Mouse (Mus musculus): Measurements from ENCODE around the gene Lat2. TPM values are rescaled to one million over a fixed set of nuclear protein-coding genes. Genes with fewer than 3 reads are reported as not detected.

The Lat2 gene
- total RNA-seq, 2 experiments from 2014 or later = 2.5 to 2.6 TPM

Small RNAs within 50 kb of the gene (microRNA-seq; reads per million reads assigned to microRNA genes)
- 0 reads per million in 2 experiments for gene Mir7228

Other genes starting within 250 kb of the Lat2 start
- gene Gtf2ird1, start 158.3 kb downstream of the Lat2 start, total RNA-seq (2021) = 10 to 100 TPM; 23.1 to 29.9 TPM
- gene Clip2, start 62.6 kb downstream of the Lat2 start, total RNA-seq (2021) = 100 to 1,000 TPM in 1 of 2 experiments, 10 to 100 TPM in 1; 99.8 to 101 TPM
- 1 to 10 TPM; 5.1 to 6.7 TPM for gene Syna, start 54.9 kb downstream of the Lat2 start, total RNA-seq (2021)
- gene Rfc2, start 33.7 kb downstream of the Lat2 start, total RNA-seq (2021) = 10 to 100 TPM; 57.0 to 57.5 TPM
- 100 to 1,000 TPM; 322 to 331 TPM for gene Eif4h, start 24.5 kb upstream of the Lat2 start, total RNA-seq (2021)
- 10 to 100 TPM; 39.9 to 41.8 TPM for gene Limk1, start 73.6 kb upstream of the Lat2 start, total RNA-seq (2021)
- 10 to 100 TPM; 15.8 to 17.5 TPM for gene Eln, start 132.3 kb upstream of the Lat2 start, total RNA-seq (2021)

Measured in layer of hippocampus, postnatal 25 days (tissue).